Mouse (Mus musculus): ENCODE data around the gene Spry1. TPM values are rescaled to one million over a fixed set of nuclear protein-coding genes. Genes with fewer than 3 reads are reported as not detected.

Spry1 gene
- polyA plus RNA-seq, 1 experiment from 2014 or later = 7.2 TPM

DNA sequence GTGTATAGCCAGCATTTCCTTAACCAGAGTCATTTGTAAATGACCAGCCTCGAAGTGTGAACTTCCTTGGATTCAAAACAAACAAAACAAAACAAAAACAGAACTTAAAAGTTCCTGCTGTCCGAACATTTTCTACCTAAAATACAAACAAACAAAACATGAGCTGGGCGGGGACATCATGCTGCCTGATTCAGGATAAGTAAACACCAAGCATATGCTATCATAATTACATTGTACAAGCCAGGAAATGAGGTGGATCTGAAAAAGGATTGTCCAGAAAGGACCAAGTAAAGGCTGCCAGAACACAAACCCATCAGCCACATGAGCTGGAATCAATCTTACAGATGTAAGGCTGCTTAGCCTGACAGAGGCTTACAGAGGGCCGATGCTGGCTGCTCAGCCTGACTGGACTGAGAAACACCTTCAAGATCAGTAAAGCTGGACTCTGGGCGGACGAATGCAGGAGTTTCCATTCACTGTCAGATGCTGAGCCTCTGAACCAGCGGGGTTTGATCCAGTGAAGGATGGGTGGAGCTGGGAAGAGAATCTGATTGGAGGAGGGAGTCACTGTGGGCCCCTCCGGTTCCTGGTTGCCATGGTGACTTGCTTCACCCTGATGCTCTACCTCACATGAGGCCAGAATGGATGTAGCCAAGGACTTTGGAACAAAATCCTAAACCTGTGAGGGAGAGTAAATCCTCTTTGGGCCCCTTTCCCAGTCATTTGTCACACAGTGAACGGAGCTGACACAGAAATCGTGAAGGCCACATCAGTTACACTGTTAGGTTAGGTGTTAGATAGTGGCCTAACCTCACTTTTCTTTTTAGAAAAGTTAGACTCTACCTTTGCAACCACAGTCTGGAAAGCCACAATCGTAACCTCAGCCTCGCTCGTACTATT is 34.5 kb upstream of the Spry1 start:
- peaks cover 3% of the 10 kb centered on the region; the same call in 1 of the 2 replicates for H3K4me1 ChIP-seq (ENCODE audit: control insufficient read depth, insufficient read depth, low read length)
- H3K4me3 ChIP-seq (replicated peaks; ENCODE audit: low read depth, low read length) = no peak overlapping the region
- no peak overlapping the region for H3K27ac ChIP-seq (replicated peaks; ENCODE audit: low read depth, low read length)
- DNase-seq = peak; percentile 41
- H3K9me3 ChIP-seq (ENCODE audit: control insufficient read depth, low read length) = no peaks in the 10 kb centered on the region
- no peaks in the 10 kb centered on the region for H3K36me3 ChIP-seq (ENCODE audit: control insufficient read depth, insufficient read depth, low read length)
- H3K4me2 ChIP-seq (ENCODE audit: low read length) = no peak overlapping the region
- H3K9ac ChIP-seq (replicated peaks; ENCODE audit: low read length) = no peak overlapping the region
- H3K27me3 ChIP-seq (ENCODE audit: control insufficient read depth, insufficient read depth, low read length) = no peaks in the 10 kb centered on the region
- 0 out of 2 replicates have a peak, but pooled peaks have one; percentile 24 for ATAC-seq (ENCODE audit: low FRiP score, low TSS enrichment)
- 46% methylated on average over 13 of the region's 13 CpGs for WGBS

DNA sequence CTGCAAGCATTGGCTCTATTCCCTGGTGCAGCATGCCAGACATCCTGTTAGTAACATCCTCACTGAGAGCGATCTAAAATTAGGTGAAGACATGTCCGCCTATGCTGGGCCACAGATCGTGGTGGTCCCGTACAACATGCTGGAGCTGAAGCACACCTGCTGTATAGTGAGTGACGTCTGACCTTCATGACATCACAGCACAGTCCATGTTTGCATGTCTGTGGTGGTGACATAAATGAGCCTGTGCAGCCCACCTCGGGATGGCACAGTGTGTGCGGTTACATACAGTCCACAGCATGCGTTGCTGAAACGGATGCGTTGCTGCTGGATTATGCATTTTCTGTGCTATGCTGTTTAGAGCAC is 33.9 kb upstream of the Spry1 start:
- H3K4me2 ChIP-seq (ENCODE audit: low read length) = no peak overlapping the region
- H3K36me3 ChIP-seq (ENCODE audit: control insufficient read depth, insufficient read depth, low read length) = no peaks in the 10 kb centered on the region
- no peak overlapping the region for H3K4me3 ChIP-seq (replicated peaks; ENCODE audit: low read depth, low read length)
- peaks cover 3% of the 10 kb centered on the region; the same call in 1 of the 2 replicates for H3K4me1 ChIP-seq (ENCODE audit: control insufficient read depth, insufficient read depth, low read length)
- H3K9ac ChIP-seq (replicated peaks; ENCODE audit: low read length) = no peak overlapping the region
- ATAC-seq (ENCODE audit: low FRiP score, low TSS enrichment) = peak; percentile 37; the same call in 1 of the 2 replicates
- DNase-seq = no peak
- H3K27me3 ChIP-seq (ENCODE audit: control insufficient read depth, insufficient read depth, low read length) = no peaks in the 10 kb centered on the region
- no peaks in the 10 kb centered on the region for H3K9me3 ChIP-seq (ENCODE audit: control insufficient read depth, low read length)
- WGBS = 86% methylated on average over 10 of the region's 10 CpGs
- no peak overlapping the region for H3K27ac ChIP-seq (replicated peaks; ENCODE audit: low read depth, low read length)

DNA sequence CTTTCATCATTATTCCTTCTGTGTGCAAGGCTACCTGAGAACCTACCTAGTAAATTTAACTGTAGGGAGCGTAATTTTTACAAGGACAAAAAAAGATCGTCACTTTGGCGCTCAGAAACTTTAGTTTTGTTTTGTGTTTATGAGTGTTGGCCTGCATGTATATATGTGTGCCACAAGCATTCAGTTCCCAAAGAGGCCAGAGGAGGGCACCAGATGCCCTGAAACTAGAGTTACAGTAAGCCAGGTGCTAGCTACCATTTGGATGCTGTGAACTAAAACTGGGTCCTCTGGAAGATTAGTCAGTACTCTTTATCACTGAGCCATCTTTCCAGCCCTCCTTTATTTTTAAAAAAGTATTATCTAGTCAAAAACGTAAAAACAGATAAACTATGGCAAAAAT is 30.8 kb upstream of the Spry1 start:
- Histone ChIP-seq H3K4me3 (replicated peaks; ENCODE audit: low read depth, low read length) (no peak overlapping the region), H3K27me3 (ENCODE audit: control insufficient read depth, insufficient read depth, low read length) (no peaks in the 10 kb centered on the region), H3K27ac (replicated peaks; ENCODE audit: low read depth, low read length) (no peak overlapping the region), H3K9me3 (ENCODE audit: control insufficient read depth, low read length) (no peaks in the 10 kb centered on the region), H3K9ac (replicated peaks; ENCODE audit: low read length) (no peak overlapping the region), H3K4me2 (ENCODE audit: low read length) (no peak overlapping the region), H3K36me3 (ENCODE audit: control insufficient read depth, insufficient read depth, low read length) (no peaks in the 10 kb centered on the region), H3K4me1 (ENCODE audit: control insufficient read depth, insufficient read depth, low read length) (peaks cover 3% of the 10 kb centered on the region; the same call in 1 of the 2 replicates)
- no peak for ATAC-seq (ENCODE audit: low FRiP score, low TSS enrichment)
- no peak for DNase-seq
- WGBS = 92% methylated on average over 4 of the region's 4 CpGs

DNA sequence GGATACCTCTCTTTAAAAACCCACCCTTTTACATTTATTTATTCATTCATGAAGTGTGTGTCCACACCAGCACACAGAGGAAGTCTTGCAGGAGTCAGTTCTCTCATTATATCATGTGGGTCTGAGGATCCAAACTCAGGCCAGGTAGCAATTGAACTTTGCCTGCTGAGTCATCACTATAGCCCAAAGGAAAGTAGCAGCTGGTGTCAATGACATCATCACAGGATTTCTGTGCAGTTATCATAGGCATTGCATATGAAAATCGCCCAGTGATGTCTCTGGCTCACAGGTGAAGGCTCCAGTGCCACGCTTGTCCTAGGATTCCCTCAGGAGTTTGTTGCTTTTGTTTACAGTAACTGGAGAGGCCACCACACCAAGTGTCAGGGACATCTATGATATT is 29.1 kb upstream of the Spry1 start:
- H3K9ac ChIP-seq (replicated peaks; ENCODE audit: low read length) = no peak overlapping the region
- no peaks in the 10 kb centered on the region for H3K9me3 ChIP-seq (ENCODE audit: control insufficient read depth, low read length)
- H3K36me3 ChIP-seq (ENCODE audit: control insufficient read depth, insufficient read depth, low read length) = no peaks in the 10 kb centered on the region
- ATAC-seq (ENCODE audit: low FRiP score, low TSS enrichment) (no peak), DNase-seq (no peak)
- no peak overlapping the region for H3K4me2 ChIP-seq (ENCODE audit: low read length)
- H3K4me1 ChIP-seq (ENCODE audit: control insufficient read depth, insufficient read depth, low read length) = no peaks in the 10 kb centered on the region
- no peak overlapping the region for H3K27ac ChIP-seq (replicated peaks; ENCODE audit: low read depth, low read length)
- H3K27me3 ChIP-seq (ENCODE audit: control insufficient read depth, insufficient read depth, low read length) = no peaks in the 10 kb centered on the region
- H3K4me3 ChIP-seq (replicated peaks; ENCODE audit: low read depth, low read length) = no peak overlapping the region
- WGBS = 92% methylated on average over 2 of the region's 2 CpGs

DNA sequence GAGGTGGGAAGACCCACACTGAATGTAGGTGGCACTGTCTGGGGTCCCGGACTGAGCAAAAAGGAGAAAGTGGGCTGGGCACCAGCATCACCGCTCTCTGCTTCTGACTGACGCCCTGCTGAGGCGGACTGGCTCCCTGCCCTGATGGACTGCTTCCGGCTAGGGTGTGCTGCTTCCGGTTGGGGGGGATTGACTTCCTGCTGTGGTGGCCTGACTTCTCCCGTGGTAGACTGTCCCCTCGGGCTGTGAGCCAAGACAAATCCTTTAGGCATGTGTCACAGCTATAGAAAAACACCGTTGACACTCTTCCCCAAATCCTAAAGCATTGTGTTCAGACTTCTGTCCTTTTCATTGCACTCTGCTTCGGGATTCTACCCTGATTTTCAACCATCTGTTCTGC is 26.0 kb upstream of the Spry1 start:
- Histone ChIP-seq H3K9me3 (ENCODE audit: control insufficient read depth, low read length) (no peaks in the 10 kb centered on the region), H3K4me2 (ENCODE audit: low read length) (no peak overlapping the region), H3K27ac (replicated peaks; ENCODE audit: low read depth, low read length) (no peak overlapping the region), H3K27me3 (ENCODE audit: control insufficient read depth, insufficient read depth, low read length) (no peaks in the 10 kb centered on the region), H3K36me3 (ENCODE audit: control insufficient read depth, insufficient read depth, low read length) (no peaks in the 10 kb centered on the region), H3K9ac (replicated peaks; ENCODE audit: low read length) (no peak overlapping the region), H3K4me1 (ENCODE audit: control insufficient read depth, insufficient read depth, low read length) (no peaks in the 10 kb centered on the region), H3K4me3 (replicated peaks; ENCODE audit: low read depth, low read length) (no peak overlapping the region)
- no peak for DNase-seq
- WGBS = 51% methylated on average over 10 of the region's 10 CpGs
- no peak for ATAC-seq (ENCODE audit: low FRiP score, low TSS enrichment)

DNA sequence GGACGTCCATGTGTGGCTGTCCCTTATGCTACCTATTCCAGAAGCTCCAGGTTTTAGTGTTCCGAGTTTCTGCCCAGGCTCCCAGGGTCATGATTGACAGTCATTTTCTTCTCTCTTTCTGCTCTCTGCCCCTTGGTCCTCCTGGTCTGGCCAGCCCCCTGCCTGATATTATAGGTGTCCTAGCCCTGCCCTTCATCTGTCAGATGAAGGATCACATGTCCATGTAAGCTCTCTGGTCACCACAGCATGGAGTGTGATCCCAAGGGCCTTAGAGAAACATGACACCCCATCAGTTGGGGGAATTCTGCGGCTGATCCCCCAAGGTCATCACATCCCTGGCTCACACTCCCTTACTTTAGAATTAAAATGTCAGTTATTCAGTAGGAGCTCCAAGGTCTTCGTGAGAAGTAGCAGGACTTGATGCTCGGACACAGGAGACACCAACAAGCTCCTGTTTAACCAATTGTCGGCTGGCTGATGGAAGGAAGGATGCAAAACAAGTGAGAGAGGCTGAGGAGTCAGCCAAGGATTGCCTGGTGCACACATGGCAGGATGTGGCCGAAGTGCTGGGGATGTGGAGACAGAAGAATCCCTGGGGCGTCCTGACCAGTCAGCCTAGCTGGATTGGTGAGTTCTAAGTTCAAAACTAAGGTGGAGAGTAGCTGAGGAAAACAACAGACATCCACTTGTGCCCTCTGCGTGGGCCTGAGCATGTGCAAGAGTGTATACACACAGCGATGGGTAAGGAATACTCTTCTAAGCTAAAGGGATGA is 24.7 kb upstream of the Spry1 start:
- no peaks in the 10 kb centered on the region for H3K36me3 ChIP-seq (ENCODE audit: control insufficient read depth, insufficient read depth, low read length)
- 83% methylated on average over 10 of the region's 10 CpGs for WGBS
- DNase-seq (no peak), ATAC-seq (ENCODE audit: low FRiP score, low TSS enrichment) (no peak)
- no peaks in the 10 kb centered on the region for H3K9me3 ChIP-seq (ENCODE audit: control insufficient read depth, low read length)
- H3K27ac ChIP-seq (replicated peaks; ENCODE audit: low read depth, low read length) = no peak overlapping the region
- no peak overlapping the region for H3K9ac ChIP-seq (replicated peaks; ENCODE audit: low read length)
- no peak overlapping the region for H3K4me3 ChIP-seq (replicated peaks; ENCODE audit: low read depth, low read length)
- H3K4me1 ChIP-seq (ENCODE audit: control insufficient read depth, insufficient read depth, low read length) = no peaks in the 10 kb centered on the region
- H3K4me2 ChIP-seq (ENCODE audit: low read length) = no peak overlapping the region
- H3K27me3 ChIP-seq (ENCODE audit: control insufficient read depth, insufficient read depth, low read length) = no peaks in the 10 kb centered on the region

DNA sequence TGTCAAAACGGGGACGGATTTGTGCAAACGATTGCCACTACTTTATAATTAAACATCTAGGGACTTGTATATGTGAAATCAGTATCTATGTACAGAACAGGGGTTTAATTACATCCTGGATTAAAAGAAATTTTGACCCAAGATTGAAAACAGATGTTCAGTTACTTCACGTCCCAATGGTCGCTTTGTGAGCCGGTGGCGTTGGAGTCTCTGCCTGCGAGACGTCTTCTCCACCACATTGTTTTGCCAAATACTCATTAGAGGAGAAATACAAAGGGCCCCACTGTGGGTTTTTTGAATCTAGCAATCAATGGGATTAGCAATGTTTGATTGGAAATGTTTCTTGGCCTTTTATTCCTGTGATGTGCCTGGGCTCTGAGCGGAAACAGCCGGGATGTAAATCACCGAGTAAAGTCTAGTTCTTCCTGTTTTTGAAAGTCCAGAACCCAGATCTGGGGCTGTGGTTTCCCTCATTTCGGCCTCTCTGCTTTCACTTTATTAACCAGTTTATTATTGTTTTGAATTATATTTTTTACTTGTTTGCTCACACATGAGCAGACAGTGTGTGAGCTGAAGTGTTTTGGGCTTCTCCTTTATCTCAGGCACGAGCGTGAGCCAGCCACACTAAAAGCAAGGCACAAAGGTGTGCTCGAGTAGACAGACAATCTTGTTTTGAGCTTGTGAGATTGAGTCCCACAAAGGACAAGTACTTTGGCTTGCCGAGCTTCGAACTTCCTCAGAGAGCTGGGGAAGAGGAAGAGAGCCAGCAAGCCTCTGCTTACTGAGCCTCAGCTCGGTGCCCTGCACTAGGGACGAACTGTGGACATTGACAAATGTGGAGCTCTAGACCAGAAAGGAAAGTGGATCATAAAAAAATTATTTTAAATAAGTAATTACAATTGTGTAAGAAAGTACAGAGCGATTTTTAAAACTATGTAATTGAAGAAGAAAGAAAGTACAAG is 22.9 kb upstream of the Spry1 start:
- no peak overlapping the region for H3K27ac ChIP-seq (replicated peaks; ENCODE audit: low read depth, low read length)
- no peaks in the 10 kb centered on the region for H3K36me3 ChIP-seq (ENCODE audit: control insufficient read depth, insufficient read depth, low read length)
- H3K4me2 ChIP-seq (ENCODE audit: low read length) = no peak overlapping the region
- H3K9ac ChIP-seq (replicated peaks; ENCODE audit: low read length) = no peak overlapping the region
- DNase-seq (no peak), ATAC-seq (ENCODE audit: low FRiP score, low TSS enrichment) (no peak)
- H3K9me3 ChIP-seq (ENCODE audit: control insufficient read depth, low read length) = no peaks in the 10 kb centered on the region
- no peaks in the 10 kb centered on the region for H3K27me3 ChIP-seq (ENCODE audit: control insufficient read depth, insufficient read depth, low read length)
- 68% methylated on average over 21 of the region's 21 CpGs for WGBS
- H3K4me1 ChIP-seq (ENCODE audit: control insufficient read depth, insufficient read depth, low read length) = no peaks in the 10 kb centered on the region
- no peak overlapping the region for H3K4me3 ChIP-seq (replicated peaks; ENCODE audit: low read depth, low read length)

DNA sequence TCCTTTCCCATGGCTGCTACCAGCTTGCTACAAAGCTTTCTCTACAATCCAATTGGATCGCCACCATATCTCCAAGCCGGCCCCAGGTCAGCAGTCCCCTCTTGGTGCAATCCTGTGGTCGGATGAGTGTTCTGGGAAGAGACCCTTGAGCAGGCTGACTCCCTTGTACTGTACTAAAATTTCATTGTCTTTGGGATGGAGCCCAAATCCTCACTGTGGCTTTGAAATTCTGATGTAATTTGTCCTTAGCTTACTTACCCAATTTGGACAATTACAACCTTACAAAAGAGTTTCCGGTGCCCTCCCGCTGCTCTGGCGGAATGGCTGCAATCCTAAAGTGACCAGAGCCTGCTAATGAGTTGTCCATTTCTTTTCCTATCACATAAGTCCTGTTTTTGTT is 7.5 kb upstream of the Spry1 start:
- DNase-seq = no peak
- WGBS = 96% methylated on average over 6 of the region's 6 CpGs
- no peaks in the 10 kb centered on the region for H3K9me3 ChIP-seq (ENCODE audit: control insufficient read depth, low read length)

More for the DNA sequence above, 7.5 kb upstream of the Spry1 start:
- no peak overlapping the region for H3K4me3 ChIP-seq (replicated peaks; ENCODE audit: low read depth, low read length)
- no peak overlapping the region for H3K9ac ChIP-seq (replicated peaks; ENCODE audit: low read length)
- H3K36me3 ChIP-seq (ENCODE audit: control insufficient read depth, insufficient read depth, low read length) = no peaks in the 10 kb centered on the region
- H3K4me1 ChIP-seq (ENCODE audit: control insufficient read depth, insufficient read depth, low read length) = no peaks in the 10 kb centered on the region
- H3K27me3 ChIP-seq (ENCODE audit: control insufficient read depth, insufficient read depth, low read length) = no peaks in the 10 kb centered on the region
- no peak overlapping the region for H3K27ac ChIP-seq (replicated peaks; ENCODE audit: low read depth, low read length)
- no peak overlapping the region for H3K4me2 ChIP-seq (ENCODE audit: low read length)
- no peak for ATAC-seq (ENCODE audit: low FRiP score, low TSS enrichment)

Measured in midbrain, embryonic 14.5 days (tissue).